Mouse (Mus musculus) cerebellum, postnatal 4 days (tissue): ENCODE data around the gene Gm10309.

ENCODE experiments used
- DNase-seq, 2 experiments: peaks; one replicate each; pipeline ENCODE4 v3.0.0; 2022; ENCODE audit warnings: low spot score in 2 of 2, mixed read lengths in 1 of 2

Gene Gm10309

GRCm38 (mm10) chr17:86476674-86477073, 28.4 kb downstream of the Gm10309 start:
- no peak for DNase-seq

DNA sequence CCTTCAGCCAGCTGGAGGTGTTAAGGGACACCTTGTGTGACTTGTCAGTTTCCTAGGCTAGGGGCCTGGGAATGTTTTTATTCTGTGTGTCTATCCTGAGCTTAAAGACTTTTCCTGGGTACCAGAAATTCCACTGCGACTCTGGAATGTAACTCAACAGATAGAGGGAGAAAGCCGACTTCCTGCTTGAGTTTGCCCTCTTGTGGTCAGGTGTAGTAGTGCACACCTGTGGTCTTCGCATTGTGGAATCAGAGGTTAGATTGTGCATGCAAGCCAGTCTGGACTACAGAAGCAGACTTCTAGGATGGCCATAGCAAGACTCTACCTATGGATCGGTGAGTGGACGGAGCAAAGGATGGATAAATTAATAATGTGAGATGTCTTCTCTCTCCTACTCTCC, 33.3 kb downstream of the Gm10309 start:
- DNase-seq: peak in 1 of 2 experiments; percentile 51

DNA sequence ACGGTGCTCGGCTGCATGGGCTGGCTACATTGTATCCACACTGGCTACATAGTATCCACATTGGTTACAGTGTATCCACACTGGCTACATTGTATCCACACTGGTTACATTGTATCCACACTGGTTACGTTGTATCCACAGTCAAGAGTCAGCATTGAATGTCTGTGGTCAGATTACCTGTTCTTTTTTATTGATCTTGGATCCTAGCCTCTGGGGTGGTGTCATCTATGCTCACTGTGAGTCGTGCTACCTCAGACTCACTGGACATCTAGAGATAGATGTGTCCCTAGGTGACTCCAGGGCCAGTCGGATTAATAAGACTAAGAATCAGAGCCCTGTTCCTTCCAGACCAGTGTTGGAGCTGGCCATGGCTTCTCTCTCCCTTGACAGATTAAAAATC, 34.9 kb downstream of the Gm10309 start:
- DNase-seq: no peak

- DNase-seq: no peak
Observed at GRCm38 (mm10) chr17:86467967-86468366, 37.1 kb downstream of the Gm10309 start.

- DNase-seq: no peak
Observed at GRCm38 (mm10) chr17:86467291-86467898, 37.6 kb downstream of the Gm10309 start.

DNA sequence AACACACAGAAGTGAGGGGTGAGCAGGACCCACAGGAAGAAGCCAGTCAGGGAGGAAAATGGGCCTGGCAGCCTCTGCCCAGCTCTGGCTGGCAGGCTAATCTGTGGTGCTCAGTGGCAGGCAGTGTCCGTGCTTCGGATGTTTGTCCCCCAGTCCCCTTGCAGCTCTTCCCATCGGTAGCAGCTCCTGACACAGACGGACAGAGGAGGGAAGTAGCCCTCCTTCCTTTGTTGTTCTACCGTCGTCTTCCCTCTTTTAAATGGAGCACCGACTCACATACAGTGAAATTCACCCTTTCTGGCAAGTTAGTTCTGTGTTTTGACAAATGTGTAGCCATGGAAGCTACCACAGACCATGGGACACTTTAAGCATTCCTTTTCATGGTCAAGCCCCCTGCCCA, 38.2 kb downstream of the Gm10309 start:
- DNase-seq: no peak

DNA sequence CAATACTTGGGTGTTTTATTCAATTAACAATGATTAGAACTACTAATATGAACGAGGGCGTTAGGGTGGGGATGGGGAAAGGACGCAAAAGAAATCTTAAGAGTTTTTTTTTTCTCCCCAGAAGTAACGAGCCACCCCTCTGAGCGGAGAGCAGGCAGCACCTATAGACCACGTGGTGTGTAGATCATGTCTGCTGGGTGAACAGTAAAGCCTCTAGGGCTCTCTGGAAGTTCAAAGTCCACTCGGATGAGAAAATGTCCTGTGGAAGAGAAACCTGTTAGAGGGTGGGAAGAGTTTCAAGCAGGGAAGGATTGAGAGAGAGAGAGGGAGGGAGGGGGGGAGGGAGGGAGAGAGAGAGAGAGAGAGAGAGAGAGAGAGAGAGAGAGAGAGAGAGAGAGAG, 38.6 kb downstream of the Gm10309 start:
- no peak for DNase-seq

DNA sequence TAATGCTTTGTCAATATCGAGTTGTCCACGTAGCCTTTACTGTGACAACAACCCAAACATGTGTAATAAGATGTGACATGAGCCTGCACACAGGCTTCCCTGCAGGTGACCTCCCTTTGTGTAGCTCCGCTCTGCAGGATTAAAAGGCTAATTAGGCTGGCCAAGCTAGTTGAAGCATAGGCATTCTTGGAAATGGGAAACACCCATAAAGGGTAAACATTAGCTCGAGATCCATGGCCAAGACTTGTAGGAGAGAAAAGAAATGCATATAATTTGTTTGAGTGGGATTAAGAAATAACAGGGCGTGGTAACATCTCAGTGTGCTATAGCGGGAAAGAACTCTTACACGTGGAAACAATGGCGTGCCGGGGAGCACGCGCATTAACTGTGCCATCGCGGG, 39.2 kb downstream of the Gm10309 start:
- no peak for DNase-seq

GRCm38 (mm10) chr17:86464689-86465363, 40.2 kb downstream of the Gm10309 start:
- peak in 1 of 2 experiments; percentile 80 for DNase-seq

DNA sequence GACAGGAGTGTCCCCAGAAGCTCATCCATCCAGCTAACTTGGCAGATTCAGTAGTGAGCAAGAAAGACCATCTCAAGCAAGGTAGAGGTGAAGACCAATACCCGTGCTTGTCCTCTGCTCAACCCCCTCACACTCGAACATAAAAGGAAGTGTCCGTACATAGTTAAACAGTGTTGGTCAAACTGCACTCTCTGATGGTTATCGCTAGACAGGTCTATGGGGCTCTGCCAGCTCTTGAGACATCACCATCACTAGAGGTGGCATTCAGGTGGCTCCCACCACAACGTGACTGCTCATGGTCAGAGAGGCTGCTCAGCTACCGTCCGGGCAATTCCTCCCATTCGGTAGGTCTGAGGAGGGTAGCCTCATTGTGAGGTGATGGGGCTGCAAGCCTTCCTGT, 40.8 kb downstream of the Gm10309 start:
- no peak for DNase-seq

DNA sequence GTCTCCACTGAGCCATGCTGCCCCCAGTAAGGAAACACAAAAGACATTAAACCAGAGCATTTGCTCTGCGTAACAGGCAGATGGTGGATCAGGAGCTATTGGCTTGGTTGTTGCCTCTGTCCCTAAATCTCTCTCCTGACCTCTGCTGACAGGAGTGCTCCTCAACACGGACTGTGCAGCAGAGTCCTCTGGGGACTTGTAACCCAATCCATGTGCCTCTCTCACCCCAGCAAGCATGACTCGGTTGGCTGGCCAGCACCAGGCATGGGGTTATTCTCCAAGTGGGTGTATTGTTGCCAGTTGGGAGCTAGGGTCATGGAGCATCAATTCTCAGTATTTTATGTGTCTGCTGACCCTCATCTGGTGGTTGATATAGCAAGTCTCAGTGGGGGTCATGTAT, 41.7 kb downstream of the Gm10309 start:
- DNase-seq: no peak

DNA sequence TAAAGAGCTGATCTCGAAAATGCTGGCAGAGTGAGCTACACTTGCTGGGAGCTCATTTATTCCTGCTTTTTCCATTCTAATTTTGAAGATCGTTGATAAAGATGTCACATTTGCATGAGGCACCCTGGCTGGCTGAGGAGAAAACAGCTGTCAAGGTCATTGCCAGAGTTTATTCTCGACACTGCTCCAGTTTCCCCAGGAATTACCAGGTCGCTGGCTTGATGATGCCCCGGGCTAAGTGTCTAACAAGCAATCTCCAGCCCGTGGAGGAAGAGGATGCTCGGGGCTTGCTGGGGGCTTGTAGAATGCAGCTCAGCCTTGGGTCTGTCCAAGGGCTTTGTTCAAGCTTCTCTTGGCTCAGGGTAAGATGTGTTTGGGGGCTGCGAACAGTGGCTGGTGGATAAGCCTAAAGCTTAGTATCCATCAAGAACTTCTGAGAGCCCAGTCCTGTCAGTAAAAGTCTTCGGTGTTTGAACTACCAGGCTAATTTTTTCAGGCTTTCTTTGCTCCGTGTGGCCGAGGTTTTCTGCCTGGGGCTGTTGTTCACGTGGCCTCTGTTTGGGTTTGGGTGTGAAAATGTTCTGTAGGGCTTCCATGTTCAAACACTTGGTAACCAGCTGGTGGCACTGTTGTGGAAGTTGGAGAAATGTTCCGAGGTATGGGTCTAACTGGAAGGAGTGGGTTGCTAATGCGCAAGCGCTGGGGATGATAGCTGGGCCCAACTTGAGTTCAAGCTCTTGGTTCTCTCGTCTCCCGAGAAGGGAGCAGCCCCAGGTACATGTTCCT, 44.2 kb downstream of the Gm10309 start:
- DNase-seq: peak in 1 of 2 experiments; percentile 19

- no peak for DNase-seq
Observed at GRCm38 (mm10) chr17:86458302-86458980, 46.6 kb downstream of the Gm10309 start.

- DNase-seq: no peak
Observed at GRCm38 (mm10) chr17:86456512-86456911, 48.5 kb downstream of the Gm10309 start.

GRCm38 (mm10) chr17:86454351-86454706, 50.7 kb downstream of the Gm10309 start:
- DNase-seq: no peak

GRCm38 (mm10) chr17:86453673-86454350, 51.2 kb downstream of the Gm10309 start:
- no peak for DNase-seq

DNA sequence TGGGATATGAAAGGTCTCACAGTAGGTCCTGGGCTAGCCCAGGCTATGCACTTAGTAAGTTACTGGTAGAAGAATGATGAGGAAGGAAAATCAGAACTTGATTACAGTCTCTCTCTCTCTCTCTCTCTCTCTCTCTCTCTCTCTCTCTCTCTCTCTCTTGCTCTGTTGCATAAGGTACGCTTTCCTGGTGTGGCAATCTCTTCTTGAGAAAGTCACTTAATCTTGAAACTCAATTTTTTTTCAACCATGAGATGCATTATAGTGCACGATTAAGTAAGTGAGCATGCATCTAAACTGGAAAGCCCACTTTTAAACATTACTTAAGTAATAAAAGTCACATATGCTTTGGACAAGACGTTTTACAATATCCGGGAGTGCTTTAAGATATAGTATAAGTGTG, 52.1 kb downstream of the Gm10309 start:
- DNase-seq: no peak
